Mouse (Mus musculus) inflammation-experienced regulatory T-cells, adult 6 months (primary cell): ENCODE data around the gene Lpcat4. TPM values are rescaled to one million over a fixed set of nuclear protein-coding genes. Genes with fewer than 3 reads are reported as not detected.

Experiments
- ATAC-seq: one replicate; pipeline ENCODE4 v1.8.0; 2017
- polyA plus RNA-seq, 3 experiments: library from polyadenylated mRNA; unstranded; fragments of 100-300 nt; shearing (Covaris generic); gene quantifications; one replicate each; pipeline ENCODE4 v1.2.1; 2017

The Lpcat4 gene
- polyA plus RNA-seq, result 10 to 100 TPM; 30.4 to 45.0 (median 34.4) TPM

- peak; percentile 78 for ATAC-seq
These were observed at the start of gene Lpcat4 for GRCm38 (mm10) chr2:112239212-112239934. Gene Lpcat4 (plus strand): TSS chr2:112239468.

- ATAC-seq, result peak; percentile 97
These were observed 42.4 kb upstream of the Lpcat4 start for GRCm38 (mm10) chr2:112196859-112197258.

- ATAC-seq, result no peak
These were observed 36.2 kb upstream of the Lpcat4 start for GRCm38 (mm10) chr2:112203056-112203455.

DNA sequence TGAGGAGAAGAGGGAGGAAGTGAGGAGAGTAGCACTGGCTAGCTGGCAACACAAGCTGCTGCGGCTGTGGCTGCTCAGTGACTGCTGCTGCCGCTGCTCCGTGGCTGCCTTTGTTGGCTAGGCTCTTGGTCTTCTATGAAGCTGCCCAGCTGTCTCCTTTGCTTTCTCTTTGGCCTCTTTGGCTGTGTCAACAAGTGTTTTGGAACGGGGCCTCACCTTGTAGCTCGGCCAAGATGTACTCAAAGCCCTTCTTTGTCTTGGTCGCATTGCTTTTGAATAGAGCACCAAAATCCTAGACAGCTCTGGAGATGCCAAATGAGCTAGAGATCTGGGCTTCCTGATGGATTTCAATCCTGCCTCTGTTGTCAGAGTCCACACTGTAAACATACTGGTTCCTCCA is 29.1 kb upstream of the Lpcat4 start:
- ATAC-seq, result no peak

GRCm38 (mm10) chr2:112210699-112211098 is 28.6 kb upstream of the Lpcat4 start:
- no peak for ATAC-seq

- peak; percentile 86 for ATAC-seq
These were observed 23.3 kb upstream of the Lpcat4 start for GRCm38 (mm10) chr2:112215977-112216376.

- no peak for ATAC-seq
These were observed 21.7 kb upstream of the Lpcat4 start for GRCm38 (mm10) chr2:112217614-112218013.

DNA sequence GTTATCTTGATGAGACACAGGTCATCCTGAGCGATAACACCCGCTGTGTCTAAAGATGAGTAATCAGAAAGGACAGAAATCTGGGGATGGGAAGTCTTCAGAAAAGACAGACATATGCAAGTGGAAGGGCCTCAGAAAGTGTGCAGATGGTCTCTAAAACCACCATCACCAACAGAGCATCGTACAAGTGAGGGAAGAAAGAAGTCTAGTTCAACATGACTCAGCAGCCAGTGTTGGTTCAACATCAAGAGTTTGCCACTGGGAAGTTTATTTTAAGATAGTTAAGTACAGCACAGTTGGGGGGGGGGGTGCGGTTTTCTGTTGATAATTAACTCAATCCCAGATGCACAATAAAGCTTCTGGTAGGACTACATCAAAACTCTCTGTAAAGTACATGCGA is 18.4 kb upstream of the Lpcat4 start:
- ATAC-seq, result no peak

GRCm38 (mm10) chr2:112222607-112223006 is 16.7 kb upstream of the Lpcat4 start:
- peak; percentile 92 for ATAC-seq

GRCm38 (mm10) chr2:112224356-112224755 is 14.9 kb upstream of the Lpcat4 start:
- ATAC-seq, result no peak

- ATAC-seq, result no peak
These were observed 6.6 kb upstream of the Lpcat4 start for GRCm38 (mm10) chr2:112232623-112233022.

- ATAC-seq, result no peak
These were observed 2.6 kb upstream of the Lpcat4 start for GRCm38 (mm10) chr2:112236620-112237019.

GRCm38 (mm10) chr2:112238006-112238405 is 1.3 kb upstream of the Lpcat4 start:
- no peak for ATAC-seq

GRCm38 (mm10) chr2:112239935-112240721 is 860 bp downstream of the Lpcat4 start:
- peak; percentile 53 for ATAC-seq

DNA sequence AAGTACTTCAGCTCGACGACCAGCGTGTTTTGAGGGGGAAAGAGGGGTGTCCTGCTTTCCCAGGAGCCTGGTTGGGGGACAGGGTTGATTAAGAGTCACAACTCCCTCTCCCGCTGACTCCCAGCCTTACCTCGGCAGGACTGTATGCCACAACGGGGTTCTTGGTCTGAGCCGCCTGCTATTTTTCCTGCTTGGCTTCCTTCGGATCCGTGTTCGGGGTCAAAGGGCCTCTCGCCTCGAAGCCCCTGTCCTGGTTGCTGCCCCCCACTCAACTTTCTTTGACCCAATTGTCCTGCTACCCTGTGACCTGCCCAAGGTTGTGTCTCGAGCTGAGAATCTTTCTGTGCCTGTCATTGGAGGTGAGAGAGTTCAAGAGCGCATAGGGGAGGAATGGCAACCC is 2.5 kb downstream of the Lpcat4 start:
- ATAC-seq, result no peak

DNA sequence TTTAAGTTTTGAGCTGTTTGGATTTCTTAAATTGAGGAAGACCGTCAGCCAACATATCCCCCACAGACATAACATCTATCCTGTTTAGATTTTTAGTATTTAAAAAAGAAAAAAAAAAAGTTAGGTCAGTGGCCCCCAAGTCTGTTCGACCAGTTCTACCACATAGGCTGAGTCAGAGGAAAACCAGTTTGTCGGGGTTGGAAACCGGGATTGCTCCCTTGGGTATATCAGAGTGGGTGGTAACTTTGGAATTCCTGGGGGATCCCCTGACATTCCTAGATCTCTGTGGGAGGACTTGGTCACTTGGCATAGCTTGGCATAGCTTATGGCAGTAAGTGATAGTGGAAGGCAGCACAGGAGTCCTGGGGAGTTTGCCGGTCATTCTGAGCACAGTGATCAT is 6.0 kb downstream of the Lpcat4 start:
- no peak for ATAC-seq

DNA sequence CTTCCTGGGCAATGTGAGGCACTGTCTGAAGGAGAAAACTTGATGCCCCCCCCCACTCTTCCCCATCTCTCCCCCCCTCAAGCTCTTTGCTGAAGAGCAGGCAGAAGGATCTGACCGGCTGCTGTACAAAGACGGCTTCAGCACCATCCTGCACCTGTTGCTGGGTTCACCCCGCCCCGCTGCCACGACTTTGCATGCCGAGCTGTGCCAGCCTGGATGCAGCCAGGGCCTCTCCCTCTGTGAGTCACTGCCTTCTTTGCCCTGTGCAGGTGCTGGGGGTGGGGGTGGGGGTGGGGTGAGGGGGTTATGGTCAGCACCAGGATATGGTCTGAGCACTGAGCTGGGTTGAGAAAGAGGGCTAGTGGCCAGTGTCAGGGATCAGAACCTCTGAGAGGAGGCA is 6.9 kb downstream of the Lpcat4 start:
- ATAC-seq, result no peak

- ATAC-seq, result no peak
These were observed 8.1 kb downstream of the Lpcat4 start for GRCm38 (mm10) chr2:112247323-112247722.

DNA sequence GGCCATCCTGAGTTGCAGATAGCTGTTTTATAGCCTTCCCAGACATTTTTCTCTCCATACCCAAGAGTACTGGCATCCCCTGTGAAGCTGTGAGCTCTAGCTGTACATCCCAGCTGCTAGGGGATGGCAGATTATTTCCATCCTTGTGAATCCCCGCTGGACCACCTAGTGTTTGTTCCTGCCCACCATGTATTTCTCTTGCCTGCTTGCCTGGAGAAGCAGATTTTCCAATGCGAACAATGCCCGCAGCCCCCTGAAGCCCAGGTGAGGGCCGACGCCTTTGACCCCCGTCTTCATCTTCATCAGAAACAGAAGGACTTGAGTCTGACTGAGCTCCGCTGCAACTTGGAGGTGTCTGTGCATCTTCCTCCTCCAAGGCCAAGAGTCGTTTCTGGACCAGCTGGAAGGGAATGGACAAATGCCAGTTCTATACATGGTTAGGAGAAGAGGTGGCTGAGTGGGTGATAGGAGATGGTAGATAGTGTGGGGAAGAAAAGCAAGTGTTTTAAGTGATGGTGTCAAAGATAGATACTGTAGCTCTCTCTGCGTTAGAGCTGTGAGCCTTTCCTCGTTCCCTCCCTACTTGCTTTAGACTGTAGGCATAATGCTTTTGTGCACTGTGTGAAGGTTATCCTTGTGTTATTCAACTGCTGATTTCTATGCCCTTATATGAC is 10.6 kb downstream of the Lpcat4 start:
- no peak for ATAC-seq

DNA sequence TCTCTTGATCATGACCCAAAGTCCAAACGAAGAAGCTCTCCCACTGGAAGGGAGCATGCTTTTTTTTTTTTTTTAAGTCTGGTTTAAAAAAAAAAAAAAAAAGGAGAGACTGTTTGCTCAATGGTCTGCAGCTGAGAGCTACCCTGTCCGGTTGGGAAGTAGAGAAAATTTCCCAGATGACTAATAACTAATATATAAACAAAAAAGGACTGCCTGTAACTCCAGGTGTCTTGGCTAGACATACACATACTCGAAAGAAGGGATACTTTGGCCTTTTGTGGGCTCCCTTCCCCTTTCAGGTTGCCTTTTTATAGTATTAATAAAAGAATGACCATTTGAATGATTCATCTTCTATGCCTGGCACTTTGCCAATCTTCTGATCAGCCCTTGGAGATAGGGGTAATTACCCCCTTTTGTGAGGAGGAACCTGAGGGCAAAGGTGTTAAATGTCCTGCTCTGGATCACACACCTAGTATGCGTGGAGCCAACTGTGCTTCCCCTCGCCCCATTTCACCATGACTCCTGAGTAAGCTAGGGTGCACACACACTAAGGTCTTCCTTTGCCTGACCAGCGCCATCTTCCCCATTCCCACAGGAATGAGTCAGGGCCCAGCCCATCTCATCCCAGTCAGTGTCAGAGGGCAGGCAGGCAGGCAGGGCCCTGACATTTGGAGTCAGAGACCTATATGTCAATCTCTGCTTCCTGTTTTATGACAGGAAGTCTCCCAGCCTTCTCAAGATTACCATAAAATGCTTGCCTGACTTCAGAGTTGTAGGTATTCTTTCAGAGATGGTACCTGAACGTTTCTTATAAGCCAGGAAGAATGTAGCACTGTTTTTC is 15.6 kb downstream of the Lpcat4 start:
- peak; percentile 76 for ATAC-seq

GRCm38 (mm10) chr2:112259241-112259962 is 20.1 kb downstream of the Lpcat4 start, which contains the start of gene Nutm1:
Gene Nutm1 (minus strand): TSS chr2:112259291.
- no peak for ATAC-seq
